Mouse (Mus musculus) liver, embryonic 14.5 days (tissue): ENCODE data around the gene Lamtor2.

Experiments
- CTCF ChIP-seq: IDR thresholded peaks from 2 replicates; pipeline ENCODE4 v1.5.1; 2016; ENCODE audit warnings: antibody characterized with exemption, low read depth, control low read depth
- EP300 ChIP-seq: IDR thresholded peaks from 2 replicates; pipeline ENCODE4 v1.6.1; 2016; ENCODE audit warnings: antibody characterized with exemption, low read depth

GRCm38 (mm10) chr3:88526157-88527131 is 26.4 kb downstream of the Lamtor2 start:
- TF ChIP-seq EP300 (no peak), CTCF (peak; percentile 100)
